Mouse (Mus musculus) E14TG2a.4 (cell line): ENCODE data around the gene Ccdc14.

ENCODE experiments used
- CTCF ChIP-seq: conservative IDR thresholded peaks from 2 replicates; pipeline ENCODE4 v1.5.1; 2014; ENCODE audit warnings: low read length
- NANOG ChIP-seq: IDR thresholded peaks from 2 replicates; pipeline ENCODE4 v1.6.1; 2014; ENCODE audit warnings: borderline replicate concordance, low read length, mixed read lengths

DNA sequence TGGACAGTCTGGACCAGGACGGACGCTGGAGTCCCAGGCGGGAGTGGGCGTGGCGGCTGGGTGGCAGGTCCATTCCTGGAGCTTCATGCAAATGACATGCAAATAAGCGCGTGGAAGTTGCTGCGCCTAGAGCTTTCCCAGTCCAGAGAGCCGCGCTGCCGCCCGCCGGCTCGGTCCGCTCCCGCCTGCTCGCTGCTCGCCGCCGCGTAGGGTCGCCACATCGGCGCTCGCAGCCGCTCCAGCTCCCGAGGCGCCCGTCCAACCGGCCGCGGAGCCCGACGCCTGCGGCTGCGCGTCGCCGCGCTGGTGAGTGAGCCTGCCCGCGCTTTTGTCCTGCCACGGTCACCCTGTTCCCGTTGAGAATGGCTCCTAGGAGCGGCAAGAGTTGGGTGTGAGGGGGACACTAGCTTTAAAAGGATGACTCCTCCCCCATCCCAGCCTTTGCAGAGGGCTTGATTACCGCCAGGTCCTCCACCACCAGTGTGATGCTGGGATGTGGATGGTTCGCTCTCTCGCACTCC, 54.7 kb downstream of the Ccdc14 start, which contains the start of gene Mylk:
- no peak for TF ChIP-seq CTCF
- no peak for TF ChIP-seq NANOG
